Mouse (Mus musculus): ENCODE measurements around the gene Limch1. TPM values are rescaled to one million over a fixed set of nuclear protein-coding genes. Genes with fewer than 3 reads are reported as not detected.

Gene Limch1
- polyA plus RNA-seq, 1 experiment from 2014 or later: 81.0 TPM

- no peaks in the 10 kb centered on the region for H3K27me3 ChIP-seq (replicated peaks; ENCODE audit: control insufficient read depth, insufficient read depth, low read length)
- H3K27ac ChIP-seq (ENCODE audit: low read length): no peak overlapping the region
- H3K9me3 ChIP-seq (ENCODE audit: control insufficient read depth, low read length): no peaks in the 10 kb centered on the region
- WGBS: 83% methylated on average over 9 of the region's 9 CpGs
- no peak overlapping the region for H3K4me2 ChIP-seq (ENCODE audit: low read length)
- 0 out of 2 replicates have a peak, but pooled peaks cover 2% of the 10 kb centered on the region for H3K4me1 ChIP-seq (replicated peaks; ENCODE audit: control insufficient read depth, insufficient read depth, low read length)
- no peak overlapping the region for H3K4me3 ChIP-seq (replicated peaks; ENCODE audit: low read length)
- ATAC-seq: no peak
- no peaks in the 10 kb centered on the region for H3K36me3 ChIP-seq (ENCODE audit: control insufficient read depth, insufficient read depth)
- no peak overlapping the region for H3K9ac ChIP-seq (replicated peaks; ENCODE audit: low read depth, low read length)
Measured at GRCm38 (mm10) chr5:66908883-66909282, 163.3 kb downstream of the Limch1 start.

- Histone ChIP-seq H3K4me1 (replicated peaks; ENCODE audit: control insufficient read depth, insufficient read depth, low read length) (0 out of 2 replicates have a peak, but pooled peaks cover 2% of the 10 kb centered on the region), H3K4me3 (replicated peaks; ENCODE audit: low read length) (no peak overlapping the region), H3K4me2 (ENCODE audit: low read length) (no peak overlapping the region), H3K9ac (replicated peaks; ENCODE audit: low read depth, low read length) (no peak overlapping the region), H3K36me3 (ENCODE audit: control insufficient read depth, insufficient read depth) (no peaks in the 10 kb centered on the region), H3K27me3 (replicated peaks; ENCODE audit: control insufficient read depth, insufficient read depth, low read length) (no peaks in the 10 kb centered on the region), H3K9me3 (ENCODE audit: control insufficient read depth, low read length) (no peaks in the 10 kb centered on the region), H3K27ac (ENCODE audit: low read length) (no peak overlapping the region)
- ATAC-seq: no peak
- 41% methylated on average over 2 of the region's 2 CpGs for WGBS
Measured at GRCm38 (mm10) chr5:66909962-66910361, 164.3 kb downstream of the Limch1 start.

- Histone ChIP-seq H3K4me3 (replicated peaks; ENCODE audit: low read length) (no peak overlapping the region), H3K4me2 (ENCODE audit: low read length) (no peak overlapping the region), H3K9ac (replicated peaks; ENCODE audit: low read depth, low read length) (no peak overlapping the region), H3K36me3 (ENCODE audit: control insufficient read depth, insufficient read depth) (no peaks in the 10 kb centered on the region), H3K4me1 (replicated peaks; ENCODE audit: control insufficient read depth, insufficient read depth, low read length) (0 out of 2 replicates have a peak, but pooled peaks cover 2% of the 10 kb centered on the region), H3K9me3 (ENCODE audit: control insufficient read depth, low read length) (no peaks in the 10 kb centered on the region), H3K27me3 (replicated peaks; ENCODE audit: control insufficient read depth, insufficient read depth, low read length) (no peaks in the 10 kb centered on the region), H3K27ac (ENCODE audit: low read length) (no peak overlapping the region)
- no peak for ATAC-seq
- 72% methylated on average over 9 of the region's 9 CpGs for WGBS
Measured at GRCm38 (mm10) chr5:66910610-66911009, 165.0 kb downstream of the Limch1 start.

- Histone ChIP-seq H3K36me3 (ENCODE audit: control insufficient read depth, insufficient read depth) (no peaks in the 10 kb centered on the region), H3K9ac (replicated peaks; ENCODE audit: low read depth, low read length) (no peak overlapping the region), H3K4me1 (replicated peaks; ENCODE audit: control insufficient read depth, insufficient read depth, low read length) (0 out of 2 replicates have a peak, but pooled peaks cover 2% of the 10 kb centered on the region), H3K4me3 (replicated peaks; ENCODE audit: low read length) (no peak overlapping the region), H3K27me3 (replicated peaks; ENCODE audit: control insufficient read depth, insufficient read depth, low read length) (no peaks in the 10 kb centered on the region), H3K27ac (ENCODE audit: low read length) (no peak overlapping the region), H3K4me2 (ENCODE audit: low read length) (no peak overlapping the region), H3K9me3 (ENCODE audit: control insufficient read depth, low read length) (no peaks in the 10 kb centered on the region)
- WGBS: 81% methylated on average over 4 of the region's 4 CpGs
- no peak for ATAC-seq
Measured at GRCm38 (mm10) chr5:66911068-66911467, 165.4 kb downstream of the Limch1 start.

- H3K36me3 ChIP-seq (ENCODE audit: control insufficient read depth, insufficient read depth): no peaks in the 10 kb centered on the region
- WGBS: 54% methylated on average over 6 of the region's 6 CpGs
- H3K27ac ChIP-seq (ENCODE audit: low read length): no peak overlapping the region
- H3K27me3 ChIP-seq (replicated peaks; ENCODE audit: control insufficient read depth, insufficient read depth, low read length): no peaks in the 10 kb centered on the region
- H3K4me1 ChIP-seq (replicated peaks; ENCODE audit: control insufficient read depth, insufficient read depth, low read length): peaks cover 12% of the 10 kb centered on the region
- no peak for ATAC-seq
- no peak overlapping the region for H3K4me3 ChIP-seq (replicated peaks; ENCODE audit: low read length)
- no peak overlapping the region for H3K4me2 ChIP-seq (ENCODE audit: low read length)
- no peaks in the 10 kb centered on the region for H3K9me3 ChIP-seq (ENCODE audit: control insufficient read depth, low read length)
- H3K9ac ChIP-seq (replicated peaks; ENCODE audit: low read depth, low read length): no peak overlapping the region
Measured at GRCm38 (mm10) chr5:66913791-66914190, 168.2 kb downstream of the Limch1 start.

- Histone ChIP-seq H3K9ac (replicated peaks; ENCODE audit: low read depth, low read length) (no peak overlapping the region), H3K4me1 (replicated peaks; ENCODE audit: control insufficient read depth, insufficient read depth, low read length) (peaks cover 16% of the 10 kb centered on the region), H3K9me3 (ENCODE audit: control insufficient read depth, low read length) (no peaks in the 10 kb centered on the region), H3K4me2 (ENCODE audit: low read length) (no peak overlapping the region), H3K27me3 (replicated peaks; ENCODE audit: control insufficient read depth, insufficient read depth, low read length) (no peaks in the 10 kb centered on the region), H3K4me3 (replicated peaks; ENCODE audit: low read length) (no peak overlapping the region), H3K27ac (ENCODE audit: low read length) (peak overlapping the region; percentile 24), H3K36me3 (ENCODE audit: control insufficient read depth, insufficient read depth) (no peaks in the 10 kb centered on the region)
- 36% methylated on average over 8 of the region's 8 CpGs for WGBS
- peak; percentile 66 for ATAC-seq
Measured at GRCm38 (mm10) chr5:66917353-66918315, 172.0 kb downstream of the Limch1 start.

GRCm38 (mm10) chr5:66918316-66919305, 173.0 kb downstream of the Limch1 start:
- H3K4me3 ChIP-seq (replicated peaks; ENCODE audit: low read length): no peak overlapping the region
- H3K9ac ChIP-seq (replicated peaks; ENCODE audit: low read depth, low read length): no peak overlapping the region
- peak overlapping the region; percentile 46 for H3K27ac ChIP-seq (ENCODE audit: low read length)
- WGBS: 14% methylated on average over 11 of the region's 11 CpGs
- H3K27me3 ChIP-seq (replicated peaks; ENCODE audit: control insufficient read depth, insufficient read depth, low read length): no peaks in the 10 kb centered on the region
- H3K9me3 ChIP-seq (ENCODE audit: control insufficient read depth, low read length): no peaks in the 10 kb centered on the region
- H3K4me1 ChIP-seq (replicated peaks; ENCODE audit: control insufficient read depth, insufficient read depth, low read length): peaks cover 14% of the 10 kb centered on the region
- peak; percentile 69 for ATAC-seq
- 0 out of 2 replicates have a peak overlapping the region, but pooled peaks have one; percentile 14 for H3K4me2 ChIP-seq (ENCODE audit: low read length)
- no peaks in the 10 kb centered on the region for H3K36me3 ChIP-seq (ENCODE audit: control insufficient read depth, insufficient read depth)

- Histone ChIP-seq H3K9ac (replicated peaks; ENCODE audit: low read depth, low read length) (no peak overlapping the region), H3K27ac (ENCODE audit: low read length) (no peak overlapping the region), H3K4me2 (ENCODE audit: low read length) (no peak overlapping the region), H3K36me3 (ENCODE audit: control insufficient read depth, insufficient read depth) (no peaks in the 10 kb centered on the region), H3K27me3 (replicated peaks; ENCODE audit: control insufficient read depth, insufficient read depth, low read length) (no peaks in the 10 kb centered on the region), H3K4me1 (replicated peaks; ENCODE audit: control insufficient read depth, insufficient read depth, low read length) (peaks cover 12% of the 10 kb centered on the region), H3K4me3 (replicated peaks; ENCODE audit: low read length) (no peak overlapping the region), H3K9me3 (ENCODE audit: control insufficient read depth, low read length) (no peaks in the 10 kb centered on the region)
- WGBS: 67% methylated on average over 5 of the region's 5 CpGs
- ATAC-seq: no peak
Measured at GRCm38 (mm10) chr5:66922582-66922981, 177.0 kb downstream of the Limch1 start.

- peaks cover 5% of the 10 kb centered on the region; the same call in 1 of the 2 replicates for H3K4me1 ChIP-seq (replicated peaks; ENCODE audit: control insufficient read depth, insufficient read depth, low read length)
- no peak overlapping the region for H3K4me2 ChIP-seq (ENCODE audit: low read length)
- no peaks in the 10 kb centered on the region for H3K9me3 ChIP-seq (ENCODE audit: control insufficient read depth, low read length)
- no peak for ATAC-seq
- no peak overlapping the region for H3K4me3 ChIP-seq (replicated peaks; ENCODE audit: low read length)
- no peak overlapping the region for H3K9ac ChIP-seq (replicated peaks; ENCODE audit: low read depth, low read length)
- H3K36me3 ChIP-seq (ENCODE audit: control insufficient read depth, insufficient read depth): no peaks in the 10 kb centered on the region
- no peaks in the 10 kb centered on the region for H3K27me3 ChIP-seq (replicated peaks; ENCODE audit: control insufficient read depth, insufficient read depth, low read length)
- no peak overlapping the region for H3K27ac ChIP-seq (ENCODE audit: low read length)
- WGBS: 57% methylated on average over 6 of the region's 6 CpGs
Measured at GRCm38 (mm10) chr5:66929291-66929690, 183.7 kb downstream of the Limch1 start.

Data from forebrain, embryonic 16.5 days (tissue).